Mouse (Mus musculus): ENCODE results near the gene Skap2. TPM values are rescaled to one million over a fixed set of nuclear protein-coding genes. Genes with fewer than 3 reads are reported as not detected.

Skap2 gene
- polyA plus RNA-seq, 1 experiment from 2014 or later, result 10.6 TPM

DNA sequence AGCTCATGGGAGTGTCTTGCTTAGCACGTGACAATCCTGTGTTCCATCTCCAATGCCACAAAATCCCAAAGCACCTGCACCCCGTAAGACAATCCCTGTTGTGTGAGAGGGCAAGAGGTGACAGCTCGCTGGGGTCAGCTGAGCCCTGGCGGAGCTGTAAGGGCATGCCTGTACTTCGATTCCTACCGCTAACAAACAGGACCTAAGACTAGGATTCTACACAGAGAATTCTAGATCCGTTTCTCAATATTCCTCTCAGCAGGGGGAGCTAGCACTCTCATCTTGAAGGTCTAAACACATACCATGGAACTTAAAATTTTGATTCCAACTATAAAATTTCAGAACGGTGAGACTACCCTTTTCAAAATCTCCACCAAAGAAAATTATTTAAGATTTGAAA, 9.7 kb downstream of the Skap2 start:
- ATAC-seq (ENCODE audit: insufficient number of reproducible peaks, insufficient read depth, low FRiP score, low TSS enrichment, low read depth), result no peak
- Histone ChIP-seq H3K27ac (no peak overlapping the region), H3K4me3 (no peak overlapping the region), H3K9ac (no peak overlapping the region), H3K9me3 (no peaks in the 10 kb centered on the region), H3K36me3 (no peaks in the 10 kb centered on the region), H3K27me3 (peaks cover 78% of the 10 kb centered on the region), H3K4me1 (no peaks in the 10 kb centered on the region), H3K4me2 (no peak overlapping the region)
- WGBS, result 23% methylated on average over 8 of the region's 8 CpGs

DNA sequence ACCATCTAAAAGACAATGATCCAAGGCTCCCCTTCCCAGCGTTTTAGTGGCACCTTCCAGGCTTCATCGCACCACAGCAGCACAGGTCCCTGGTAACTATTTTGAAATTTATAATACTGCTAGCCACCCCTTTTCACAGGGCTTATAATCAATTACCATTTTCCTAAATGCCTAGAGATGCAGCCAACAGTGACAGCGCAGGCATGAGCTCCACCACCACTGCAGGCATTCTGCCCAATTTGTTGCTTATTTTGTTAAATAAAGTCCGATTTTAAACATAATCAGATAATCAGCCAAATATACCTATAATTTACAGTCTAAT, 13.2 kb downstream of the Skap2 start:
- ATAC-seq (ENCODE audit: insufficient number of reproducible peaks, insufficient read depth, low FRiP score, low TSS enrichment, low read depth), result no peak
- Histone ChIP-seq H3K4me1 (no peaks in the 10 kb centered on the region), H3K36me3 (no peaks in the 10 kb centered on the region), H3K9ac (no peak overlapping the region), H3K27ac (no peak overlapping the region), H3K27me3 (peaks cover 52% of the 10 kb centered on the region), H3K4me2 (no peak overlapping the region), H3K9me3 (no peaks in the 10 kb centered on the region), H3K4me3 (no peak overlapping the region)
- 80% methylated on average over 4 of the region's 4 CpGs for WGBS

DNA sequence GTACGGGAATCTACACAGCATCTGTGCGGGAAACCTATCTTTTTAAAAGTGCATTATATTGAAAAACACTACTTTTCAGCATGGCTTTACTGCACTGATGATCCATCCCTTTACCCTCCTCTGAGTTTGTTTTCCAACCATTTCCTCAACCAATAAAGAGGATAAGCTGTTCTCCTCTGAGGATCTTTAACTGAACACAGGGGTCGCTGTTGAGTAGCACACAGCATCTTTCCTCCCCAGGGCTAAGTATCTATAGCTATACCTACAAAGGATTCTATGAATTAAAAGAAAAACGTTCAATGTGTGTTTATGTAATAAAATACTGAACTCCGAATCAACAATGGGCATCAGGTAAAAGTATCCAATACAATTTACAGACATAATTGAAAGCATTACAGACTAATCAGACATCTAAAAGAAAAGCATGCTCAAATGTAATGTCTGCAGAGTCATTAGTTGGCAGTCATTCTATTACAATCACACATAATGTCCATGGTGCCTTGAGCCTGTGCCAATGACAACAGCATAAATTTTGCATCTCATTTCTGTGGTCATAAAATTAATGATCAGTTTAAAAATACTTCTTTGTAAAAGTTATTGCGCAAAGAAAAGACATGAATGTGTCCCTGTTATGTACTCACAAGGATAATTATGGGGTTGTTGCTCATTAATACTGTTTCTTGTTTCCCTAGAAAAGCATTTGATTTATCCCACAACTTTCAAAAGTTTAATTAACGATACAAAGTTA, 13.8 kb downstream of the Skap2 start:
- no peak overlapping the region for H3K9ac ChIP-seq
- H3K4me2 ChIP-seq, result no peak overlapping the region
- no peaks in the 10 kb centered on the region for H3K4me1 ChIP-seq
- H3K4me3 ChIP-seq, result no peak overlapping the region
- H3K36me3 ChIP-seq, result no peaks in the 10 kb centered on the region
- H3K27ac ChIP-seq, result no peak overlapping the region
- H3K27me3 ChIP-seq, result peaks cover 47% of the 10 kb centered on the region
- WGBS, result 47% methylated on average over 7 of the region's 7 CpGs
- no peak for ATAC-seq (ENCODE audit: insufficient number of reproducible peaks, insufficient read depth, low FRiP score, low TSS enrichment, low read depth)
- no peaks in the 10 kb centered on the region for H3K9me3 ChIP-seq

DNA sequence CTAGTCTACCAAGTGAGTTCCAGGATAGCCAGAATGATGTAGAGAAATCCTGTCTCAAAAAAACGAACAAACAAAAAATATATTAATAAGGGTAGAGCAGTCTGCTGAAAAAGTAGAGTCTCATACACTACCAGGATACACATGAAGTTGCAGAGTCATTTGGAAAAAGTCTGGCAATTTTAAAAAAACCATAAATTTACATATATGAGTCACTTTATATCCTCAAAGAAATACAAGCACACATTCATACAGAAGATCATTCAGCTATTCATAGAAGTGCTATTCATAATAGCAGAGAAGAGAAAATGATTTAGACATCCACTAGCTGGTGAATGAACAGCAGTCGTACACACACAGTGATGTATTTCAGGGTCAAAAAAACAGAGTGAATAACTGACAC, 24.4 kb downstream of the Skap2 start:
- ATAC-seq (ENCODE audit: insufficient number of reproducible peaks, insufficient read depth, low FRiP score, low TSS enrichment, low read depth), result no peak
- Histone ChIP-seq H3K4me3 (no peak overlapping the region), H3K9me3 (no peaks in the 10 kb centered on the region), H3K4me1 (no peaks in the 10 kb centered on the region), H3K36me3 (no peaks in the 10 kb centered on the region), H3K4me2 (no peak overlapping the region), H3K27me3 (no peaks in the 10 kb centered on the region; the same call in 1 of the 2 replicates), H3K27ac (no peak overlapping the region), H3K9ac (no peak overlapping the region)
- WGBS, result 78% methylated on average over 2 of the region's 2 CpGs

DNA sequence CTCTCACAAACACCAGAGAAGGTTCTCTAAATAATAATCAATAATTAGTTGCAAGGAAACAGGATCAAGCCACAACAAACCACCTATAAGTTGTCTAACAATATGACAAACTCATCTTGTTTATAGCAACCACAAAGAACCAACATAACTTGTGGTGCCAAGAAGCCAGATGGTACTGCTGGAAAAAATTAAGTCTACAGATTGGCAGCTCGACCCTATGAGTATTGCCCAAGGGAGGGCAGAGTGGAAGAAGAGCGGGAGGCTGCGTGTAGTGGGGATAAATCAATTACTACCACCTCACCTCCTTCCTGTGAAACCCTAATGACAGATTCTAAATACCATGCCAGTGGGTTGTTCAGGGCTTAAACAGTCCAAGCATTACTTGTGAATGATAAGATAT, 34.7 kb downstream of the Skap2 start:
- H3K9me3 ChIP-seq, result no peaks in the 10 kb centered on the region
- H3K9ac ChIP-seq, result no peak overlapping the region
- 28% methylated on average over 3 of the region's 3 CpGs for WGBS
- H3K36me3 ChIP-seq, result no peaks in the 10 kb centered on the region
- no peak for ATAC-seq (ENCODE audit: insufficient number of reproducible peaks, insufficient read depth, low FRiP score, low TSS enrichment, low read depth)
- no peaks in the 10 kb centered on the region for H3K27me3 ChIP-seq
- no peak overlapping the region for H3K4me3 ChIP-seq
- H3K4me1 ChIP-seq, result no peaks in the 10 kb centered on the region
- no peak overlapping the region for H3K4me2 ChIP-seq
- H3K27ac ChIP-seq, result no peak overlapping the region

DNA sequence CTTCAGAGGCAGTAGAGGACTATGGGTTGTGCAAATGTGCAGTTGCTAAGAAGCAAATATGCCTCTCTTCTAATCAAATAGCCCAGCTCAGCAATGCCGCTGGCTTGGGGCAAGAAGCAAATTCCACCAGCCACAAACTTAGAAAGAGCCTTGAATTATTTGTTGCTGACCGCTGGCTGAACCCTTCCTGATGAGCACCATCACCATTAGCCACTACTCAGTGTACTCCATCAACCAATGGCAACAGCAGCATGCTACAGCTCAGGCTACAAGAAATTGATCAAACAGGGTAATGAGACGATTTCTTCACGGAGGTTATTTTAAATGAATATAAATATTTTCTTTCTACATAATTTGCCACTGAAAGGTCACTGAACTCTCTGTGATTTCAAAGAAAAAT, 36.6 kb downstream of the Skap2 start:
- Histone ChIP-seq H3K4me3 (no peak overlapping the region), H3K4me1 (no peaks in the 10 kb centered on the region), H3K27me3 (no peaks in the 10 kb centered on the region), H3K9ac (no peak overlapping the region), H3K27ac (no peak overlapping the region), H3K9me3 (no peaks in the 10 kb centered on the region), H3K4me2 (no peak overlapping the region), H3K36me3 (no peaks in the 10 kb centered on the region)
- WGBS, result 69% methylated on average over 4 of the region's 4 CpGs
- no peak for ATAC-seq (ENCODE audit: insufficient number of reproducible peaks, insufficient read depth, low FRiP score, low TSS enrichment, low read depth)

DNA sequence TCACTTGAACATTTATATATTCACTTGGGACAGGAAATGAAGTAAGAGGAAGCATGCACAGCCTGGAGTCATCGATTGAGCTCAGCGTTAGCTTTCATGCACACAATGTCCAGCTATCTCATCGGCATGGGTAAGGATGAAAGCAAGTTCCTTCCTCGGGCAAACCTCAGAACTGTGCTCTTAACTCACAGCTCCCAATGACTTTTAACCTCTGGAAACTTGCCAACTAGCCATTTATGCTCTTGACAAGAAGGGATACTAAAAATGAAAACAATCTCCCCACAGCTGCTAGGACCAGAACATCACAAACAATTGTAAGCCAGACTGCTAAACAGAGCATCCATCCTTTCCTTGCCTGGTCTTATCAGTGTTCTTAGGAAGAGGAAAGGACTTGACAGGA, 53.4 kb downstream of the Skap2 start:
- Histone ChIP-seq H3K4me2 (no peak overlapping the region), H3K27me3 (no peaks in the 10 kb centered on the region), H3K9me3 (no peaks in the 10 kb centered on the region), H3K27ac (no peak overlapping the region), H3K4me1 (no peaks in the 10 kb centered on the region), H3K9ac (no peak overlapping the region), H3K36me3 (no peaks in the 10 kb centered on the region), H3K4me3 (no peak overlapping the region)
- ATAC-seq (ENCODE audit: insufficient number of reproducible peaks, insufficient read depth, low FRiP score, low TSS enrichment, low read depth), result no peak
- WGBS, result 64% methylated on average over 4 of the region's 4 CpGs

DNA sequence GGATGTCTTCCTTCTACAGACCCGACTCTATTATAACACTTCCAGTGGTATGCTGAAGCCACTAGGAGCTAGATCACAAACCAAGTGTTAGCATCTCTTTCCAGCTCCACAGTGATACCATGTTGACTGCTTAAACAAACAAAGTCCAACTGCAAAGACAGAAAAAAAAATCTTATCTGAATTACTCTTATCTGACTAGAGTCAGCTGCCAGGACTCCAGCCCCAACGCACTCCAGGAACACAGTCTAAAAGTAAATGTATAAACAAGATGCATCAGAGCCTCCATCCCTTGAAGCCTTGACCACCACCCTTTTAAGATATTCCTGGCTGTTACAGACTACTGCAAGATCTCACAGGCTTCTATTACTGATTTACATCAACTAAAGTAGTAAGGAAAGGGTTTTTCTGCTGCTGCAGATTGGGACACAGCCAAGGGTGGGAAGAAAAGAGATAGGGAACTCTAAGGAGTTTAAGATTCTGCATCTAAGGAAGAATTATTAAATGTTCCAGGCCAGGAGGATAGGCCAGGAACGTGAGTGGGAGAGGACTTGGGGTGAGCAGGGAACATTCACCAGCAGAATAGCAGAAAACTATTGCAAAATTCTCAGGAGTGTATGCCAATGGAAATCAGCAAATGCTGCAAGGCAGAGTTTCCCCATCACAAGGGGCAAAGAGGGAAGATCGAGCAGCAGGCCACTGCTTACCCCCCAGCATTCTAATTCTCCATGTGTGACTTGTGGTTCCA, 56.1 kb downstream of the Skap2 start:
- no peak overlapping the region for H3K4me2 ChIP-seq
- H3K9me3 ChIP-seq, result no peaks in the 10 kb centered on the region
- 77% methylated on average over 4 of the region's 4 CpGs for WGBS
- ATAC-seq (ENCODE audit: insufficient number of reproducible peaks, insufficient read depth, low FRiP score, low TSS enrichment, low read depth), result no peak
- no peak overlapping the region for H3K27ac ChIP-seq
- no peak overlapping the region for H3K9ac ChIP-seq
- H3K4me3 ChIP-seq, result no peak overlapping the region
- no peaks in the 10 kb centered on the region for H3K36me3 ChIP-seq
- H3K4me1 ChIP-seq, result no peaks in the 10 kb centered on the region
- no peaks in the 10 kb centered on the region for H3K27me3 ChIP-seq

DNA sequence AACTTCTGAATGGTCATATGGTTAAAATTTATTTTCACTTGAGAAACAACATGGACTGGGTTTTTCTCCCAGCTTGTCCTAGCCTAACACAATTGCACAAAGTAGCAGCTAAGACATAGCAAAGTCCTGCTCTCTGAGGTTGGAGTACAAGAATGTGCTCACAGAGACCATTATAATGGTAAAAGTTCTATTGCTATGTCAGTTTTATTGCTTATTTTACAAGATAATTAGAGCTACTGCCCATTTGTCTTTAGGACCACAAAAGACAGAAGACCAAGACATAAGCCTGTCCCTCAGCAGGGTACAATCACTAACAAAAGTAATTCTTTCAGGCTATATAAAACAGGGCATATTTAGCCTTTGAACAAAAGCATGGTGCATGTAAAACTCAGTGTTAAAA, 64.7 kb downstream of the Skap2 start:
- no peak overlapping the region for H3K27ac ChIP-seq
- H3K27me3 ChIP-seq, result no peaks in the 10 kb centered on the region
- H3K36me3 ChIP-seq, result no peaks in the 10 kb centered on the region
- H3K9me3 ChIP-seq, result no peaks in the 10 kb centered on the region
- H3K4me1 ChIP-seq, result no peaks in the 10 kb centered on the region
- H3K9ac ChIP-seq, result no peak overlapping the region
- H3K4me3 ChIP-seq, result no peak overlapping the region
- ATAC-seq (ENCODE audit: insufficient number of reproducible peaks, insufficient read depth, low FRiP score, low TSS enrichment, low read depth), result no peak
- no peak overlapping the region for H3K4me2 ChIP-seq

DNA sequence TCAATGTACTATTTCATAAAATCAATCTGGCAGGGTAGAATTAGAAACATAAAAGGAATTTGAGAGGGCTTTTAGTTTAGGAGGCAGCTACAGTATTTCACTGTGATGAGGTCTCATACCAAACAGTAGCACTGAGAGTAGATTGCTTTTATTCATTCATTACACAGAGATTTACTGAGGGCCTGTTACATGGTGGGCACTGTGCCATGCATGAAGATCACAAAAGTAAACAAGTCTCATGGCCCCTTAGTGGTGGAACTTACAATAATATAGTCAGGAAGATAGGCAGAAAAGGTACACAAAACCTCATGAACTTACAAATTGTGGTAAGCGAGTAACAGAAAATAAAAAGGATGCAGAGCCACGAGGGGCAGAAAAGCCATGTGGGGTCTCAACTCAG, 67.4 kb downstream of the Skap2 start:
- no peak for ATAC-seq (ENCODE audit: insufficient number of reproducible peaks, insufficient read depth, low FRiP score, low TSS enrichment, low read depth)
- H3K27ac ChIP-seq, result no peak overlapping the region
- 72% methylated on average over 2 of the region's 2 CpGs for WGBS
- no peak overlapping the region for H3K9ac ChIP-seq
- no peak overlapping the region for H3K4me2 ChIP-seq
- no peak overlapping the region for H3K4me3 ChIP-seq
- no peaks in the 10 kb centered on the region for H3K27me3 ChIP-seq
- H3K9me3 ChIP-seq, result no peaks in the 10 kb centered on the region
- no peaks in the 10 kb centered on the region for H3K36me3 ChIP-seq
- no peaks in the 10 kb centered on the region for H3K4me1 ChIP-seq

DNA sequence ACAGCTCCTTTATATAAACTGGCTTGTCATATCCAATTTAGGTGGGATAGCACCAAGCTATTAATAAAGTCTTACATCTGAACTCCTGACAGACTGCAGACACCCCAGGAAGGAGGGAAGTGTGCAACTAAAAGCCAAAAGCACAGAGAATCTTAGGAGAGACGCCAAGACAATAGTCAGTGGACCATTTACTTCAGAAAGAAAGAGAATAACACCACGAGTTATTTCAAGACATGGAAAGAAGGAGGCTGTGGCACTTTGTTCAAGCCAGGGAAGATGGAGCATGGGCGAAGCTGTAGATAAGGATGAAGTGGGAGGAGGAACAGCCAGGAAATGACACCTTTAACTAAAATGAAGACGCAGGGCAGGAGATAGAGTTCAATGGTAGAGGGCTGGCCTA, 78.4 kb downstream of the Skap2 start:
- no peak overlapping the region for H3K4me3 ChIP-seq
- WGBS, result 66% methylated on average over 4 of the region's 4 CpGs
- H3K36me3 ChIP-seq, result no peaks in the 10 kb centered on the region
- H3K4me2 ChIP-seq, result no peak overlapping the region
- H3K4me1 ChIP-seq, result no peaks in the 10 kb centered on the region
- ATAC-seq (ENCODE audit: insufficient number of reproducible peaks, insufficient read depth, low FRiP score, low TSS enrichment, low read depth), result no peak
- H3K27me3 ChIP-seq, result peaks cover 4% of the 10 kb centered on the region; the same call in 1 of the 2 replicates
- H3K27ac ChIP-seq, result no peak overlapping the region
- H3K9ac ChIP-seq, result no peak overlapping the region
- H3K9me3 ChIP-seq, result no peaks in the 10 kb centered on the region

DNA sequence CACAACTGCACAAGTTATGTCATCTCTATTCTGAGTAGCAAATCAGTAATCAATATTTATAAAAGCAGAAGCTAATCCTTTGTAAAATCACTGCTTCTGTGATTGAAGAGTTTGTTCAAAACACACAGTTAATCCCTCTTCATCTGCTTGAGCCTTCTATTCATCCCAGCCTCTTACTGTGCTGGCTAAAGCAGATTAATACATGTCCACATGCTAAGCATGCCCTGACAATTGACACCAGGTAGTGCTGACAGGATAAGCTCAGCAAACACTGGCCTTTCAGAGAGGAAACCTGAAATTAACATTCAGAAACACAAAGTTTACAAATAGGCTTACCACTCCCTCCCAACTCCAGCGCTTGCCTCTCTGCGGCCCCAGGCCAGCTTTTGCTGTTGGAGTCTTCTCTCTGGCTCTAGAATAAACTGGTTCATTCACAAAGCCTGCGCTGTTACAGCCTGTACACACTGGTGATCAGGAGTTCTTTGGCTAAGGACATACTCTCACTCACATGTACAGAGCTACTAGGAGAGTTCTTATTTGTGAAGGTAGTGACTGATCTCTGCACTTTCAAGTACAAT, 79.2 kb downstream of the Skap2 start:
- H3K9ac ChIP-seq, result no peak overlapping the region
- H3K36me3 ChIP-seq, result no peaks in the 10 kb centered on the region
- H3K4me3 ChIP-seq, result no peak overlapping the region
- H3K4me2 ChIP-seq, result no peak overlapping the region
- H3K27me3 ChIP-seq, result peaks cover 4% of the 10 kb centered on the region; the same call in 1 of the 2 replicates
- H3K4me1 ChIP-seq, result no peaks in the 10 kb centered on the region
- H3K9me3 ChIP-seq, result no peaks in the 10 kb centered on the region
- 25% methylated on average over 3 of the region's 3 CpGs for WGBS
- ATAC-seq (ENCODE audit: insufficient number of reproducible peaks, insufficient read depth, low FRiP score, low TSS enrichment, low read depth), result no peak
- H3K27ac ChIP-seq, result no peak overlapping the region
